Mouse (Mus musculus) limb, embryonic 10.5 days (tissue): ENCODE results near the gene Rab17. TPM values are rescaled to one million over a fixed set of nuclear protein-coding genes. Genes with fewer than 3 reads are reported as not detected.
A peak's percentile ranks its signal among the peaks of the same experiment; 100 is the strongest.

Experiments used
- DNase-seq: peaks from one replicate; pipeline ENCODE4 v3.0.0-alpha.2; 2017; ENCODE audit warnings: low spot score
- H3K27ac ChIP-seq: fragments of 300-500 bp; sonication (generic); 2 replicates; pipeline ENCODE4 v1.5.1; 2016; ENCODE audit warnings: mild to moderate bottlenecking
- H3K27me3 ChIP-seq: fragments of 300-500 bp; sonication (generic); 2 replicates; pipeline ENCODE4 v1.6.1; 2016; ENCODE audit warnings: low read depth, mild to moderate bottlenecking; ENCODE audit not compliant: poor library complexity, severe bottlenecking
- H3K36me3 ChIP-seq: fragments of 300-500 bp; sonication (generic); 2 replicates; pipeline ENCODE4 v1.6.1; 2016; ENCODE audit warnings: mild to moderate bottlenecking, moderate library complexity
- H3K4me1 ChIP-seq: fragments of 300-500 bp; sonication (generic); 2 replicates; pipeline ENCODE4 v1.6.1; 2016
- H3K4me3 ChIP-seq: fragments of 300-500 bp; sonication (generic); 2 replicates; pipeline ENCODE4 v1.5.1; 2016; ENCODE audit warnings: mild to moderate bottlenecking, moderate library complexity
- H3K9me3 ChIP-seq: fragments of 300-500 bp; sonication (generic); replicated peaks from 2 replicates; pipeline ENCODE4 v1.6.1; 2016; ENCODE audit warnings: mild to moderate bottlenecking
- WGBS: fragments of 180-500 bp; shearing (Covaris S2); methylation state at CpG from one replicate; pipeline ENCODE4 v1.1.7; 2016; 5-methylcytosine and 5-hydroxymethylcytosine counted together
- polyA plus RNA-seq: library from polyadenylated mRNA; unstranded; fragments of >200 nt; fragmentation: Nextera tagmentation; extraction: Ambion mirVana; gene quantifications from 2 replicates; pipeline ENCODE4 v1.2.1, GENCODE M21; 2016

Gene Rab17
- polyA plus RNA-seq, 1 experiment from 2014 or later = 0.69 TPM

GRCm38 (mm10) chr1:90974906-90975649 lies 5.6 kb upstream of the Rab17 start:
- WGBS = 39% methylated on average over 12 of the region's 12 CpGs
- no peaks in the 10 kb centered on the region for H3K9me3 ChIP-seq
- no peak overlapping the region for H3K27ac ChIP-seq
- peaks cover 20% of the 10 kb centered on the region for H3K27me3 ChIP-seq
- peaks cover 19% of the 10 kb centered on the region for H3K4me1 ChIP-seq
- H3K4me3 ChIP-seq = no peak overlapping the region
- DNase-seq = no peak
- no peaks in the 10 kb centered on the region for H3K36me3 ChIP-seq

GRCm38 (mm10) chr1:90973574-90973911 lies 4.1 kb upstream of the Rab17 start:
- DNase-seq = no peak
- H3K27me3 ChIP-seq = peaks cover 25% of the 10 kb centered on the region
- no peak overlapping the region for H3K4me3 ChIP-seq
- no peaks in the 10 kb centered on the region for H3K36me3 ChIP-seq
- H3K9me3 ChIP-seq = no peaks in the 10 kb centered on the region
- 95% methylated on average over 2 of the region's 2 CpGs for WGBS
- H3K27ac ChIP-seq = peak overlapping the region; percentile 47; the same call in 1 of the 2 replicates
- peaks cover 29% of the 10 kb centered on the region for H3K4me1 ChIP-seq

GRCm38 (mm10) chr1:90972911-90973573 lies 3.6 kb upstream of the Rab17 start:
- Histone ChIP-seq H3K9me3 (no peaks in the 10 kb centered on the region), H3K4me3 (no peak overlapping the region), H3K27me3 (peaks cover 25% of the 10 kb centered on the region), H3K4me1 (peaks cover 29% of the 10 kb centered on the region), H3K27ac (peak overlapping the region; percentile 48; the same call in 1 of the 2 replicates), H3K36me3 (no peaks in the 10 kb centered on the region)
- WGBS = 28% methylated on average over 9 of the region's 9 CpGs
- DNase-seq = peak; percentile 96

GRCm38 (mm10) chr1:90969881-90970390 lies 475 bp upstream of the Rab17 start:
- Histone ChIP-seq H3K9me3 (no peaks in the 10 kb centered on the region), H3K27ac (no peak overlapping the region), H3K4me1 (peaks cover 24% of the 10 kb centered on the region), H3K27me3 (peaks cover 31% of the 10 kb centered on the region), H3K4me3 (no peak overlapping the region), H3K36me3 (no peaks in the 10 kb centered on the region)
- 77% methylated on average over 10 of the region's 10 CpGs for WGBS
- no peak for DNase-seq

GRCm38 (mm10) chr1:90968649-90969048 lies 812 bp downstream of the Rab17 start:
- 83% methylated on average over 4 of the region's 4 CpGs for WGBS
- Histone ChIP-seq H3K4me3 (no peak overlapping the region), H3K36me3 (no peaks in the 10 kb centered on the region), H3K9me3 (no peaks in the 10 kb centered on the region), H3K4me1 (peaks cover 23% of the 10 kb centered on the region), H3K27ac (no peak overlapping the region), H3K27me3 (peaks cover 31% of the 10 kb centered on the region)
- no peak for DNase-seq

GRCm38 (mm10) chr1:90967583-90967982 lies 1.9 kb downstream of the Rab17 start:
- 91% methylated on average over 7 of the region's 7 CpGs for WGBS
- no peak overlapping the region for H3K4me3 ChIP-seq
- H3K4me1 ChIP-seq = peaks cover 13% of the 10 kb centered on the region
- no peak overlapping the region for H3K27ac ChIP-seq
- no peaks in the 10 kb centered on the region for H3K36me3 ChIP-seq
- DNase-seq = no peak
- peaks cover 28% of the 10 kb centered on the region for H3K27me3 ChIP-seq
- no peaks in the 10 kb centered on the region for H3K9me3 ChIP-seq

GRCm38 (mm10) chr1:90962994-90963393 lies 6.5 kb downstream of the Rab17 start:
- DNase-seq = no peak
- Histone ChIP-seq H3K4me1 (0 out of 2 replicates have a peak, but pooled peaks cover 4% of the 10 kb centered on the region), H3K4me3 (no peak overlapping the region), H3K27ac (no peak overlapping the region), H3K27me3 (peaks cover 29% of the 10 kb centered on the region; the same call in 1 of the 2 replicates), H3K9me3 (no peaks in the 10 kb centered on the region), H3K36me3 (no peaks in the 10 kb centered on the region)
- 41% methylated on average over 3 of the region's 3 CpGs for WGBS

GRCm38 (mm10) chr1:90962526-90962925 lies 6.9 kb downstream of the Rab17 start:
- no peak overlapping the region for H3K27ac ChIP-seq
- no peak overlapping the region for H3K4me3 ChIP-seq
- H3K36me3 ChIP-seq = no peaks in the 10 kb centered on the region
- H3K9me3 ChIP-seq = no peaks in the 10 kb centered on the region
- DNase-seq = no peak
- WGBS = 52% methylated on average over 4 of the region's 4 CpGs
- 0 out of 2 replicates have a peak, but pooled peaks cover 4% of the 10 kb centered on the region for H3K4me1 ChIP-seq
- H3K27me3 ChIP-seq = peaks cover 33% of the 10 kb centered on the region; the same call in 1 of the 2 replicates

- peaks cover 22% of the 10 kb centered on the region; the same call in 1 of the 2 replicates for H3K27me3 ChIP-seq
- WGBS = 26% methylated on average over 6 of the region's 7 CpGs
These were observed 13.0 kb downstream of the Rab17 start for GRCm38 (mm10) chr1:90956245-90957096.

GRCm38 (mm10) chr1:90953688-90954087 lies 15.8 kb downstream of the Rab17 start:
- no peak overlapping the region for H3K27ac ChIP-seq
- no peak for DNase-seq
- H3K9me3 ChIP-seq = no peaks in the 10 kb centered on the region
- no peaks in the 10 kb centered on the region; the same call in 1 of the 2 replicates for H3K4me1 ChIP-seq
- 81% methylated on average over 11 of the region's 11 CpGs for WGBS
- peaks cover 11% of the 10 kb centered on the region; the same call in 1 of the 2 replicates for H3K27me3 ChIP-seq
- H3K4me3 ChIP-seq = no peak overlapping the region
- no peaks in the 10 kb centered on the region for H3K36me3 ChIP-seq

More at GRCm38 (mm10) chr1:90956245-90957096, 13.0 kb downstream of the Rab17 start:
- Histone ChIP-seq H3K4me3 (no peak overlapping the region), H3K27ac (no peak overlapping the region), H3K36me3 (no peaks in the 10 kb centered on the region), H3K4me1 (no peaks in the 10 kb centered on the region; the same call in 1 of the 2 replicates), H3K9me3 (no peaks in the 10 kb centered on the region)
- DNase-seq = peak; percentile 76

- 86% methylated on average over 8 of the region's 8 CpGs for WGBS
- no peaks in the 10 kb centered on the region; the same call in 1 of the 2 replicates for H3K4me1 ChIP-seq
- H3K36me3 ChIP-seq = no peaks in the 10 kb centered on the region
- H3K27ac ChIP-seq = no peak within 1 kb of the TSS
- no peak within 1 kb of the TSS for H3K4me3 ChIP-seq
- no peaks in the 10 kb centered on the region for H3K9me3 ChIP-seq
- H3K27me3 ChIP-seq = 0 out of 2 replicates have a peak, but pooled peaks cover 2% of the 10 kb centered on the region
- no peak for DNase-seq
These were observed 16.7 kb downstream of the Rab17 start, which contains the start of gene Prlh for GRCm38 (mm10) chr1:90952808-90953207. Prlh (plus strand) TSS chr1:90953108.

- H3K27ac ChIP-seq = no peak overlapping the region
- H3K4me1 ChIP-seq = no peaks in the 10 kb centered on the region; the same call in 1 of the 2 replicates
- WGBS = 85% methylated on average over 7 of the region's 7 CpGs
- no peak overlapping the region for H3K4me3 ChIP-seq
- no peak for DNase-seq
- H3K9me3 ChIP-seq = no peaks in the 10 kb centered on the region
- H3K27me3 ChIP-seq = no peaks in the 10 kb centered on the region
- H3K36me3 ChIP-seq = no peaks in the 10 kb centered on the region
These were observed 17.8 kb downstream of the Rab17 start for GRCm38 (mm10) chr1:90951670-90952069.
